Mouse (Mus musculus): Measurements from ENCODE around the gene Ucn2. TPM values are rescaled to one million over a fixed set of nuclear protein-coding genes. Genes with fewer than 3 reads are reported as not detected.

Gene Ucn2
- polyA plus RNA-seq, 1 experiment, result not detected

DNA sequence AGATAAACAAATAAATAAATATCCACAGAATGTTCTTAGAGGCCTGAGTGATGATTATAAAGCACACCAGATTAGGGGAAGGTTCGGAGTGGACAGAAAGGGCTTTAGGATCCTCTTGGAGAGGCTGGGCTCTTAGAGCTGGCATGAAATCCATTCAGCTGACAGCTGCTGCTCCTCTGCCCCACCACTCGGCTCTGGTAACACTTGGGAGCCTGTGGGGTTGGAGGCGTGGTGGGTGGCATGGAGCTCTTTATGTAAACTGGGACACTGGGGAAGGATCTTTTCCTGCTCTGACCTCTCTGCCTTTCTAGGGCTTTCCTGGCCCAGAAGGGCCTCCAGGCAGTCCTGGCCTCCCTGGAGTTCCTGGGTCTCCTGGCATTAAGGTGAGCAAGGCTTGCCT lies 22.2 kb upstream of the Ucn2 start:
- no peaks in the 10 kb centered on the region for H3K4me1 ChIP-seq (ENCODE audit: control insufficient read depth, insufficient read depth, low read length)
- TF ChIP-seq CTCF (IDR thresholded peaks at IDR 0.05; ENCODE audit: low read depth, low read length) (no peak), POLR2A (IDR thresholded peaks at IDR 0.05; ENCODE audit: borderline replicate concordance, low read depth, low read length) (no peak)
- no peak overlapping the region for H3K4me3 ChIP-seq (ENCODE audit: insufficient read depth, low read length)
- H3K27ac ChIP-seq (ENCODE audit: insufficient read depth, low read depth, low read length), result no peak overlapping the region

GRCm38 (mm10) chr9:108964338-108964737 lies 21.5 kb upstream of the Ucn2 start:
- H3K4me3 ChIP-seq (ENCODE audit: insufficient read depth, low read length), result no peak overlapping the region
- H3K27ac ChIP-seq (ENCODE audit: insufficient read depth, low read depth, low read length), result no peak overlapping the region
- H3K4me1 ChIP-seq (ENCODE audit: control insufficient read depth, insufficient read depth, low read length), result no peaks in the 10 kb centered on the region
- TF ChIP-seq CTCF (IDR thresholded peaks at IDR 0.05; ENCODE audit: low read depth, low read length) (no peak), POLR2A (IDR thresholded peaks at IDR 0.05; ENCODE audit: borderline replicate concordance, low read depth, low read length) (no peak)

DNA sequence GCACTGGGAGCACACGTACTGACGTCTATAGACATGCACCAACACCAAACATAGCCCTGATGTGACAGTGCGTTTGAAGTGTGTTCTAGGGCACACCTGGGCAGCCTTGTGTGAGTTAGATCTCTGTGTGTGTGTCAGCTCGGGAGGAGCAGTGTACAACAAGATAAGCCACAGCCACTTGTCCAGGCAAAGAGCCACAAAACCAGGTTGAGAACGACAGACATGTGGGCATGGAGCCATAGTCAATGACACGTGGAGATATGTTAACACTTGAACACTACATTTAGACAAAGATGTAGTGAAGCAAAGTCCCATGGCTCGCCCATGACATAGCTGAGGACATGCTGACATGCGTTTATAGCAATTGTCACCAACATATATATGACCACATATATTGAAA lies 15.2 kb upstream of the Ucn2 start:
- Histone ChIP-seq H3K4me3 (ENCODE audit: insufficient read depth, low read length) (no peak overlapping the region), H3K27ac (ENCODE audit: insufficient read depth, low read depth, low read length) (no peak overlapping the region), H3K4me1 (ENCODE audit: control insufficient read depth, insufficient read depth, low read length) (no peaks in the 10 kb centered on the region)
- no peak for TF ChIP-seq POLR2A (IDR thresholded peaks at IDR 0.05; ENCODE audit: borderline replicate concordance, low read depth, low read length)
- no peak for TF ChIP-seq CTCF (IDR thresholded peaks at IDR 0.05; ENCODE audit: low read depth, low read length)

- no peak for TF ChIP-seq CTCF (IDR thresholded peaks at IDR 0.05; ENCODE audit: low read depth, low read length)
- H3K27ac ChIP-seq (ENCODE audit: insufficient read depth, low read depth, low read length), result no peak overlapping the region
Measured at GRCm38 (mm10) chr9:108976483-108976882, 9.3 kb upstream of the Ucn2 start.

GRCm38 (mm10) chr9:108977966-108978365 lies 7.8 kb upstream of the Ucn2 start:
- Histone ChIP-seq H3K4me1 (ENCODE audit: control insufficient read depth, insufficient read depth, low read length) (peaks cover 5% of the 10 kb centered on the region), H3K4me3 (ENCODE audit: insufficient read depth, low read length) (no peak overlapping the region), H3K27ac (ENCODE audit: insufficient read depth, low read depth, low read length) (no peak overlapping the region)
- TF ChIP-seq POLR2A (IDR thresholded peaks at IDR 0.05; ENCODE audit: borderline replicate concordance, low read depth, low read length) (no peak), CTCF (IDR thresholded peaks at IDR 0.05; ENCODE audit: low read depth, low read length) (no peak)

More at GRCm38 (mm10) chr9:108976483-108976882, 9.3 kb upstream of the Ucn2 start:
- no peak overlapping the region for H3K4me3 ChIP-seq (ENCODE audit: insufficient read depth, low read length)
- H3K4me1 ChIP-seq (ENCODE audit: control insufficient read depth, insufficient read depth, low read length), result no peaks in the 10 kb centered on the region

DNA sequence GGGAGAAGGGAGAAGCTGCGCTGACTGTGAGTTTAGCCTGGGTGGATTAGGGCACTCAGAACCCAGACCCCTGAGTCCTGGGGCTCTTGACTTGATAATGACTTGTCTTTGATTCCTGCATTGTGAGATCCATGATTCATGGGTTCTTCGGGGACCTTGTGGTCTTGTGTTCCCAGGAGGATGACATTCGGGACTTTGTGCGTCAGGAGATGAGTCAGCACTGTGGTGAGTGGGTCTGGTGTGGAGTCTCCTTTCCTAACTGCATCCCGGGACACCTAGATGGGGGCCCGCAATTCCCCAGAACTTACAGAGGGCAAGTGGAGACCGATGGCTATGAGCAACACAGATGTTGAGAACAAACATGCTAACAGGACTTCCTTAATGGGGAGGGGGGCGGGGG lies 3.3 kb upstream of the Ucn2 start:
- Histone ChIP-seq H3K27ac (ENCODE audit: insufficient read depth, low read depth, low read length) (no peak overlapping the region), H3K4me3 (ENCODE audit: insufficient read depth, low read length) (no peak overlapping the region), H3K4me1 (ENCODE audit: control insufficient read depth, insufficient read depth, low read length) (peaks cover 12% of the 10 kb centered on the region)
- TF ChIP-seq CTCF (IDR thresholded peaks at IDR 0.05; ENCODE audit: low read depth, low read length), result no peak
- TF ChIP-seq POLR2A (IDR thresholded peaks at IDR 0.05; ENCODE audit: borderline replicate concordance, low read depth, low read length), result no peak

DNA sequence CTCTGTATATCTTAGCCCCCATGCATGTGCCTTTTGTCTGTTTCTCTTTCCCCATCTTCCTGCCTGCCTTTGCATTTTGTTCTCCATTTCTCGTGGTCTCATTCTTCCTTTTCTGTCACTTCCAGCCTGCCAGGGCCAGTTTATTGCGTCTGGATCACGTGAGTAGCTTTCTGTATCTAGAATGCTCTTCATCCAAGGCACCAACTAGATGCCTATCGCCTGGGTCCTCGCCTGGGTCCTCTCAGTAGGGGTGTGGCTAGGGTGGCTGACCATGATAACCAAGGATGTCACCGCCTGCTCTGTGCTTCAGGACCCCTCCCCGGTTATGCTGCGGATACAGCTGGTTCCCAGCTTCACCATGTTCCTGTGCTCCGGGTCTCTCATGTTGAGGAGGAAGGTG lies 2.6 kb upstream of the Ucn2 start:
- TF ChIP-seq POLR2A (IDR thresholded peaks at IDR 0.05; ENCODE audit: borderline replicate concordance, low read depth, low read length), result no peak
- TF ChIP-seq CTCF (IDR thresholded peaks at IDR 0.05; ENCODE audit: low read depth, low read length), result no peak
- Histone ChIP-seq H3K4me3 (ENCODE audit: insufficient read depth, low read length) (no peak overlapping the region), H3K4me1 (ENCODE audit: control insufficient read depth, insufficient read depth, low read length) (peaks cover 12% of the 10 kb centered on the region), H3K27ac (ENCODE audit: insufficient read depth, low read depth, low read length) (no peak overlapping the region)

GRCm38 (mm10) chr9:108987704-108988350 lies 2.0 kb downstream of the Ucn2 start:
- Histone ChIP-seq H3K4me1 (ENCODE audit: control insufficient read depth, insufficient read depth, low read length) (peaks cover 37% of the 10 kb centered on the region), H3K4me3 (ENCODE audit: insufficient read depth, low read length) (no peak overlapping the region), H3K27ac (ENCODE audit: insufficient read depth, low read depth, low read length) (no peak overlapping the region)
- TF ChIP-seq POLR2A (IDR thresholded peaks at IDR 0.05; ENCODE audit: borderline replicate concordance, low read depth, low read length) (no peak), CTCF (IDR thresholded peaks at IDR 0.05; ENCODE audit: low read depth, low read length) (no peak)

DNA sequence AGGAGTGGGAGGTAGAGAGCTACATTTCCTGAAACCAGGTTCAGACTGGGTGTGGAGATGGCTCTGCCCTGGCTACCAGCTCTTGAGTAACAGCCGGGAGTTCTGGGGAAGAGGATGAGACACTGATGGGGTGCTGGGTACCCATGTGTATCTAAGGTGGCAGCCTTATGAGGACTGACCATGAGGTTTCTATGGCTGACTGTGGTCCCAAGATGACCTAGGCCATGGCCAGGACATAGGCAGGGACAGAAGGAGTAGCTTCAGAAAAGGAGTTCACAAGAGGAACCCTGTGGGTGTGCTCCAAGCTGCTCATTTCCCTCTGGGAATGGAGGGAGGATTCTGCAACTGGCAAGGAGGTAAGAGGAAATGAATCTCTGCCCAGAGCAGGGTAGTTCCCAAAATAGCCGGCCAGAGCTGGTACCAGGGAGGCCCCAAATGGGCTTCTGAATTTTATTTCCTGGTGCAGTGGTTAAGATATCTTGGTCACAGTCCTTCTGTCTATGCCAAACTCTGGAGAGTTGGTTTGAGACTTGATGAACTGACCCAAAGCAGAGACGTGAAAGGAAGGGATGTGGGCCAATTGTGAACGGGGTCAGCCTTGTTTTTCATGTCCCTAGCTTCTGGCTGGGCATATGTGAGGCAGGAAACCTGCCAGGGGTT lies 4.1 kb downstream of the Ucn2 start:
- Histone ChIP-seq H3K27ac (ENCODE audit: insufficient read depth, low read depth, low read length) (peak overlapping the region; percentile 96), H3K4me1 (ENCODE audit: control insufficient read depth, insufficient read depth, low read length) (peaks cover 37% of the 10 kb centered on the region), H3K4me3 (ENCODE audit: insufficient read depth, low read length) (no peak overlapping the region)
- TF ChIP-seq POLR2A (IDR thresholded peaks at IDR 0.05; ENCODE audit: borderline replicate concordance, low read depth, low read length) (no peak), CTCF (IDR thresholded peaks at IDR 0.05; ENCODE audit: low read depth, low read length) (no peak)

DNA sequence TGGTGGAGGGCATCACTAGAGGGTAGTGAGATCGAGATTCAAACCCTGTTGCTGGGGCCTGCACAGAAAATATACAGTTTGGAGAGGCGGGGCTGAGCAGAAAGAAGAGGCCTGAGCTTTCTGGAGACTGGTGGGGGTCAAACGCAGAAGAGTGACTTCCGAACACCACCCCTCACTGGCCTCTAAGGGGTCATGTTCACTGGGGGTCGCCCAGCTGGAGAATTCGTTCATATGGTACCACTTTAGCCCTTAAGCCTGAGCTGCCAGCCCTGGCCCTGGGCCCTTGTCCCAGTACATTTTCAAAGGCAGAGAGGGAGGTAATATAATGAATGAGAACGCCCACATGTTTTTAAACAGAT lies 4.6 kb downstream of the Ucn2 start:
- H3K27ac ChIP-seq (ENCODE audit: insufficient read depth, low read depth, low read length), result peak overlapping the region; percentile 96

More for the DNA sequence above, 4.6 kb downstream of the Ucn2 start:
- no peak overlapping the region for H3K4me3 ChIP-seq (ENCODE audit: insufficient read depth, low read length)
- peaks cover 41% of the 10 kb centered on the region for H3K4me1 ChIP-seq (ENCODE audit: control insufficient read depth, insufficient read depth, low read length)
- TF ChIP-seq POLR2A (IDR thresholded peaks at IDR 0.05; ENCODE audit: borderline replicate concordance, low read depth, low read length), result no peak
- no peak for TF ChIP-seq CTCF (IDR thresholded peaks at IDR 0.05; ENCODE audit: low read depth, low read length)
